Mouse (Mus musculus) 3134 (cell line): ENCODE results near the gene Mettl6.

Experiments
- DNase-seq: peaks from one replicate; pipeline ENCODE4 v3.0.0-alpha.2; 2011; ENCODE audit warnings: low spot score; ENCODE audit not compliant: insufficient read length; ENCODE audit errors: extremely low read depth

The Mettl6 gene

GRCm38 (mm10) chr14:31494975-31495455 lies at the start of gene Mettl6:
Gene Mettl6, minus strand, starts transcription at chr14:31495040.
- DNase-seq: peak; percentile 86

GRCm38 (mm10) chr14:31543885-31544442 lies 49.1 kb upstream of the Mettl6 start:
- no peak for DNase-seq

- no peak for DNase-seq
Observed at GRCm38 (mm10) chr14:31537298-31537697, 42.5 kb upstream of the Mettl6 start.

GRCm38 (mm10) chr14:31532656-31533055 lies 37.8 kb upstream of the Mettl6 start:
- no peak for DNase-seq

GRCm38 (mm10) chr14:31531506-31532148 lies 36.8 kb upstream of the Mettl6 start:
- DNase-seq: no peak

GRCm38 (mm10) chr14:31530847-31531246 lies 36.0 kb upstream of the Mettl6 start:
- DNase-seq: no peak

- DNase-seq: no peak
Observed at GRCm38 (mm10) chr14:31525040-31525810, 30.4 kb upstream of the Mettl6 start.

DNA sequence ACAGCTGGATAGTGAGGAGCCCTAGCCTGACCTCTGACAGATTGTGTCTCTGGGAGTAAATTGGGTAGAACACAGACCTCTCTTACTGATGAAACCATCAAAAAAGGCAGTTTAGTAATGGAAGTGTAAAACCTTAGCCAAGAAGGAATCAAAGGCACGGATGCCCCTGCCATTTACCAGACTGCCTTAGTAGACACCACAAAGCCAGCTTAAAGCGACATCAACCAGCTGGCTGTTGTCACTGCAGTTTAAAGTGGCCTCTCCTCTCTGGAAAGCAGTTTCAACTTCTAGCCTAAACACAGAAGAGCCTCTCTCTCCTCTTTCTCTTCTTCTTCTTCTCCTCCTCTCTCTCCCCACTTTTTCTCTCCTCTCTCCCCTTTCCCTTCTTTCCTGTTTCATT lies 26.5 kb upstream of the Mettl6 start:
- DNase-seq: no peak

GRCm38 (mm10) chr14:31519165-31519564 lies 24.3 kb upstream of the Mettl6 start:
- no peak for DNase-seq

GRCm38 (mm10) chr14:31515895-31516294 lies 21.1 kb upstream of the Mettl6 start:
- no peak for DNase-seq

- DNase-seq: no peak
Observed at GRCm38 (mm10) chr14:31510322-31510721, 15.5 kb upstream of the Mettl6 start.

DNA sequence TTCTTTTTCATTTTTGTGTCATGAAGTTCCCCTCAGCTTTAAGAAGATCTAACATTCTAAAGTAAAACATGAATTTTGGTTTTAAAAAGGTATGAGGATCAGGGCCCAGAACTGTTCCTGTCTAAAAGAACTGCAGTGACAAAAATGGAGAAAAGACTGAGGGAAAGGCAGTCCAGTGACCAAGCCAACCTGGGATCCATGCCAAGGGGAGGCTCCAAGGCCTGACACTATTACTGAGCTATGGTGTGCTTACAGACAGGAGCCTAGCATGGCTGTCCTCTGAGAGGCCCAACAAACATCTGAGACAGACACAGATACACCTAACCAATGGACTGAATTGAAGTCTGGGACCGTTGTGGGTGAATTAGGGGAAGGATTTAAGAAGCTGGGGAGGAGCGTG lies 15.1 kb upstream of the Mettl6 start:
- no peak for DNase-seq

- no peak for DNase-seq
Observed at GRCm38 (mm10) chr14:31506456-31506855, 11.6 kb upstream of the Mettl6 start.

GRCm38 (mm10) chr14:31503406-31503805 lies 8.6 kb upstream of the Mettl6 start:
- DNase-seq: no peak

- no peak for DNase-seq
Observed at GRCm38 (mm10) chr14:31499526-31499925, 4.7 kb upstream of the Mettl6 start.

DNA sequence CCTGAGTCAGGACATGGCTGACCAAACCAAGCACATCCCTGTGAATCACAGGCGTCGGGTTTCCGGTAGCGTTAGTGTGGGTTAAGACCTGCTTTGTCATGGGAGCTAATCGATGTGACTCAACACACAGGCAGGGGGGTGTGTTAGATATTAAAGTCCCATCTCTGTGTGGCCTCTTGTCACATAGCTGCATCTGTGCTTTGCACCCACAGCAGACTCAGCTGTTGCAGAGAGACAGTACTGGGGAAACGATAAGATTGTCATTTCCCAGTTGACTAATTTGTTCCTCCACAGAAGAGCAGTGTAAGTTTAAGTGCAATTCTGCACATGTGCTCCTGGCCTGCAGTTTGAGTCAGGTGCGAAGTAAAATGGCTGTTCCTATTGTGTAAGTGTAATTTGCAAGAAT lies 1.4 kb upstream of the Mettl6 start:
- peak; percentile 31 for DNase-seq

GRCm38 (mm10) chr14:31495538-31495937 lies 698 bp upstream of the Mettl6 start:
- DNase-seq: no peak

DNA sequence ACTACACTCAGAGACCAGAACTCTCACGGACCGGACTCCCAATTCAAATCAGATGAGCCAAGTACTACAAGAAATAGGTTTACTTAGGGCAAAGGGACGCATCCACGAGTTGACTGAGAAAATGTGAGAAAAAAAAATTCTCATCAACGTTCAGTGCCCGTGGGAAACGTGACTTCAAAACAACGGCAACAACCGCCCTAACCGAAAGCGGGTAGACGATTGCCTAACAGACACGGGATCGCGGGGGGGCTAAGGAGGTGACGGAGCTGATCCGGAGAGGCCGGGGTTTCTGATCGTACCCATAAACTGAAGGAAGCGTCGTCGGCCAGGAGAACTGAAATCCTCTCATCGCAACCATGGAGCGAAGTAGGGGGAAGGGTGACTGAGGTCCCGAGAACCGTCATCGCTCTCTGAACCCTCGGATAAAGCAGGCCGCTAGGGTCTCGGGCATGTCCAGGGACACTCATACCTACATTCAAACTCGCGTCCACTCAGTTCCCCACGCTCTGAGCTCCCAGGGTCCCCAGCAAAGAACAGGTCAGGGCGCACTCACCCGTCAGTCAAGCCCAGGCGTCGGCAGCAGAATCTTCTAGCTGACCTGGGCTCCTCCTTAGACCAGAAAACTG lies 378 bp downstream of the Mettl6 start, which contains the start of gene Eaf1:
TSS of gene Eaf1 (plus strand) at position 51 of the 626 bp plus-strand sequence.
- DNase-seq: no peak

DNA sequence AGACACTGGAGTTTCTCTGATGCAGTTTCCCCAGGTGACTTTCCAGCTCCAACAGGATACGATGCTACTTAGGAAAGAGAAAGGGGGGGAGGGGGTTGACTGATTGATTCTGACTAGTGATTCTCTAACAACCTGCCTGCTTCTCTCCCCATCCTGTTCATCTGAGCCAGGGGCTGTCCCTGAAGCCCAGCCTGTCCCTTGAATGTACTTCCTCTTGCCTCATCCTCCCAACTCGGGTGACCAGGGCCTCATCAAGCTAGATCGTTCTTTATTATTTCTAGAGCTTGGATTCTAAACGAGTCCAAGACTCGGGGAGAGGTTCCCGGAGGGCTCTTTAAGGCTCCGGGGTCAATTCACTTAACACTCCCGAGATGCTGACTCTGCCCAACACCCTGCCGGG lies 939 bp downstream of the Mettl6 start:
- no peak for DNase-seq

DNA sequence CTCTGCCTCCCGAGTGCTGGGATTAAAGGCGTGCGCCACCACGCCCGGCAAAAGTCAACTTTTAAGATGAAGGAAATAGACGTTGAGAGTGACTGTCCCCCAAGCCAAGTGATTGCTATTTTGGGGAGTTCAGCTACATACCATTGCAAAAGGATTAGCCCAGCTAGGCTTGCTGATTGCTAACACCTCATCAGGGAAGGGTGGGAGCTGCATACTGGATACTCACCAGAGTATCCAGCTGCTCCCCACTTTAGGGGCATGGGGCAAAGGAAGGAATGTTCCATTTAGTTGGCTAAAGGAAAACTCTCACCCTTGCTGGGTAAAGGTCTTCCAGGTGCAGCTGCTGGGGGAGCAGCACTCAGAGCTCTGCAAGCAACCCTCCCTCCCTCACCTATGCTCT lies 6.8 kb downstream of the Mettl6 start:
- no peak for DNase-seq

GRCm38 (mm10) chr14:31486465-31486864 lies 8.4 kb downstream of the Mettl6 start:
- no peak for DNase-seq
